In genomic region chr17:26931795-26932194, GRCm38 (mm10) we compare ENCODE assay signal across 7 mouse cellular contexts. TPM values are rescaled to one million over a fixed set of nuclear protein-coding genes. Genes with fewer than 3 reads are reported as not detected.
DNase-seq lines count a peak whose midpoint lies in the region; TF ChIP-seq lines count a peak whose summit lies in the region.
"Not testable (repeated sequence)": the region's sequence is repeated elsewhere in the genome, so short reads cannot be mapped to it uniquely, and the experiment has no call there.

No protein-coding gene starts in this region.

- intact Hi-C loops in gastrocnemius, adult 2 months (cut with DNase I): loop anchor here (5.0 kb wide), 1 partner anchor 96 kb away; the partner anchor contains the start of gene Bak1
- intact Hi-C loops in left cerebral cortex, adult 2 months (cut with DNase I): loop anchor here (5.0 kb wide), 2 partner anchors 96 to 201 kb away; partner anchors contain the start of genes Bak1 and Uqcc2

- H3K27ac ChIP-seq in gastrocnemius, adult 2 months: peak overlapping the region; percentile 96; the same call in 1 of the 2 replicates
- not testable (repeated sequence) for H3K27ac ChIP-seq in left cerebral cortex, adult 2 months

- peak; percentile 43 for DNase-seq in ZHBTc4 (ENCODE audit: low read depth, low spot score)
- peak; percentile 67 to 72 for DNase-seq in cerebellum, postnatal 10 days
- DNase-seq in gastrocnemius, adult 2 months: peak; percentile 53
- peak; percentile 60 for DNase-seq in induced T-regulatory cell, adult 2 months (ENCODE audit: low read depth)
- DNase-seq in left cerebral cortex, adult 2 months (ENCODE audit: extremely low spot score in 1 of 2, low spot score in 2 of 2): not testable (repeated sequence)
- DNase-seq in lung, postnatal 25 days (ENCODE audit: low spot score): peak; percentile 62
- peak; percentile 68 for DNase-seq in retina, postnatal 1 day

- not testable (repeated sequence) for H3K4me3 ChIP-seq in gastrocnemius, adult 2 months; left cerebral cortex, adult 2 months

- peak; percentile 45 for TF ChIP-seq CTCF in gastrocnemius, adult 2 months (IDR thresholded peaks at IDR 0.05)
- peak; percentile 46 for TF ChIP-seq CTCF in left cerebral cortex, adult 2 months (IDR thresholded peaks at IDR 0.05)

RNA-seq across cellular contexts. Expression of gene Phf1, which starts 1.1 kb away (rescaled TPM):
- total RNA-seq in gastrocnemius, adult 2 months (2021): 10 to 100 TPM in 1 of 2 experiments, 1 to 10 TPM in 1; 9.2 to 10.7 TPM
- total RNA-seq in left cerebral cortex, adult 2 months (2021): 10 to 100 TPM; 33.8 to 39.5 TPM

RNA-seq across cellular contexts. Expression of gene Cuta, which starts 7.6 kb away (rescaled TPM):
- 100 to 1,000 TPM in 1 of 2 experiments, 10 to 100 TPM in 1; 93.8 to 104 TPM for total RNA-seq in gastrocnemius, adult 2 months (2021)
- 100 to 1,000 TPM; 103 to 110 TPM for total RNA-seq in left cerebral cortex, adult 2 months (2021)

RNA-seq across cellular contexts. Expression of gene Syngap1, which starts 9.3 kb away (rescaled TPM):
- 1 to 10 TPM; 3.0 to 3.5 TPM for total RNA-seq in gastrocnemius, adult 2 months (2021)
- total RNA-seq in left cerebral cortex, adult 2 months (2021): 100 to 1,000 TPM; 452 to 471 TPM

RNA-seq across cellular contexts. Expression of gene Kifc5b, which starts 14.9 kb away (rescaled TPM):
- total RNA-seq in gastrocnemius, adult 2 months (2021): under 1 TPM; 0.18 to 0.64 TPM
- 1 to 10 TPM; 3.3 to 4.6 TPM for total RNA-seq in left cerebral cortex, adult 2 months (2021)

RNA-seq across cellular contexts. Expression of gene Zbtb9, which starts 41.2 kb away (rescaled TPM):
- under 1 TPM; 0.17 to 0.41 TPM for total RNA-seq in gastrocnemius, adult 2 months (2021)
- total RNA-seq in left cerebral cortex, adult 2 months (2021): 10 to 100 TPM; 16.3 to 18.3 TPM

Comparison
In these comparisons a context has a peak if more than half of its experiments do, and no peak if none do; other contexts are left out.
1. RNA of gene Syngap1, which starts 9.3 kb away (total RNA-seq): 452 to 471 TPM in left cerebral cortex, adult 2 months; 3.0 to 3.5 TPM in gastrocnemius, adult 2 months; every median in the first group is over 100 times any median in the second.